Mouse (Mus musculus): Measurements from ENCODE around the gene Klhdc10.
A peak's percentile ranks its signal among the peaks of the same experiment; 100 is the strongest.

- no peak for TF ChIP-seq POLR2A (IDR thresholded peaks at IDR 0.05; ENCODE audit: control insufficient read depth in 1 of 2, insufficient read depth in 1 of 2, low read depth in 1 of 2, low read length in 2 of 2, poor library complexity in 1 of 2)
- TF ChIP-seq BHLHE40 (IDR thresholded peaks at IDR 0.05; ENCODE audit: borderline replicate concordance, low read depth, low read length), result no peak
- TF ChIP-seq USF2 (IDR thresholded peaks at IDR 0.05; ENCODE audit: borderline replicate concordance in 1 of 2, insufficient read depth in 1 of 2, low read depth in 1 of 2, low read length in 2 of 2), result no peak
- no peak for TF ChIP-seq CHD2 (IDR thresholded peaks at IDR 0.05; ENCODE audit: low read length)
- TF ChIP-seq EP300 (IDR thresholded peaks at IDR 0.05; ENCODE audit: low read depth in 1 of 2, low read length in 2 of 2), result no peak
- peak in 1 of 3 experiments; percentile 19; a peak in 1 of 6 replicates for TF ChIP-seq CTCF (IDR thresholded peaks at IDR 0.05 in 2 of 3, conservative IDR thresholded peaks at IDR 0.05 in 1 of 3; ENCODE audit: control insufficient read depth in 1 of 3, insufficient read depth in 1 of 3, low read depth in 2 of 3, low read length in 3 of 3, poor library complexity in 1 of 3, severe bottlenecking in 1 of 3)
- no peak for TF ChIP-seq HCFC1 (IDR thresholded peaks at IDR 0.05; ENCODE audit: low read depth, low read length)
- TF ChIP-seq CHD1 (IDR thresholded peaks at IDR 0.05; ENCODE audit: low read depth, low read length), result no peak
- no peak for TF ChIP-seq RAD21 (IDR thresholded peaks at IDR 0.05; ENCODE audit: low read depth, low read length)
- TF ChIP-seq GATA1 (IDR thresholded peaks at IDR 0.05; ENCODE audit: low read depth, low read length), result no peak
- no peak for TF ChIP-seq KAT2A (conservative IDR thresholded peaks at IDR 0.05; ENCODE audit: low read depth, low read length)
- no peak for TF ChIP-seq USF1 (IDR thresholded peaks at IDR 0.05; ENCODE audit: low read depth, low read length)
- no peak for TF ChIP-seq TBP (IDR thresholded peaks at IDR 0.05; ENCODE audit: low read depth, low read length)
Measured at GRCm38 (mm10) chr6:30416126-30416525, 14.5 kb downstream of the Klhdc10 start.
